Mouse (Mus musculus): ENCODE measurements around the gene Cib4.
A peak's percentile ranks its signal among the peaks of the same experiment; 100 is the strongest.

Cib4 gene

DNA sequence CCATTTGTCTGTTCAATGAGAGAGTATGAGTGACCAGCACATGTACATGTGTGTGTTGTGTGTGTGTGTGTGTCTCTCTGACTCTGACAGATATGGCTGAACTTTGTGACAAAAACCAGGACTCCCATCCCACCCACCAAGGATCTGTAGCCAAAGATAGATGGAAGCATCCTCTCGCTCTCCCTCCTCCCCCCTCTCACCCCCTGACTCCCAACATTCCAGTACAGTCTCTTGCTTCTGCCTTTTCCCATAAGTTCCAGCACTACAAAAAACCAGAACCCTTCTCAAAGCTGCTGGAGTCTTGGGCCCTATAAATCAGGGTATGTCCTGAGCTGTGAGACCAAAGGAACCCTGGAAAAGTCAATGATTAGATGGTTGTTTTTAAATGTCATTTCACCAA lies 22.8 kb upstream of the Cib4 start:
- no peak for DNase-seq

DNA sequence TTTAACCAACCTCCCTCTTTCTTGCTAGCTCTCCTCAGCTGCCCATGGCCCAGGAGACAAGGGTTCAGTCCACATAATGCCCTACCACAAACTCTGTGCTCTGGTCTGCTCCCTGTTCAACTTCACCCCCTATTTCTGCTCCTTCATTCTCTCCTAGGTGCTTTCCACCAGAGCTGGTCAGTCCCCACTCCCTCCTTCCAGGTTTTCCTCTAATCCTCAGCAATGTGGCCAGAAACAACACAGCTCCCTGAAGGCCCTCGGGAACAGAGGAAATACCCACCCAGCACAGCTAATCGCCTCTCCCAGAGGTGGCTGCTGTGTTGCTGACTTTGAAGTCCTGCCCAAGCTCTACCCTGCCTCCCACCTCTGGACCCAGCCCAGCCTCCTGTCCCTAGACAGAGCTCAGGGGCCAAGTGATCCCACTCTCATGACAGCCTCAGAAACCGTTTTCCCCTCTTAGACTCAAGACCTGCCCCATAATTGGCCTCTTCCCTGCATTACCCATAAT lies 14.4 kb upstream of the Cib4 start:
- DNase-seq = no peak

DNA sequence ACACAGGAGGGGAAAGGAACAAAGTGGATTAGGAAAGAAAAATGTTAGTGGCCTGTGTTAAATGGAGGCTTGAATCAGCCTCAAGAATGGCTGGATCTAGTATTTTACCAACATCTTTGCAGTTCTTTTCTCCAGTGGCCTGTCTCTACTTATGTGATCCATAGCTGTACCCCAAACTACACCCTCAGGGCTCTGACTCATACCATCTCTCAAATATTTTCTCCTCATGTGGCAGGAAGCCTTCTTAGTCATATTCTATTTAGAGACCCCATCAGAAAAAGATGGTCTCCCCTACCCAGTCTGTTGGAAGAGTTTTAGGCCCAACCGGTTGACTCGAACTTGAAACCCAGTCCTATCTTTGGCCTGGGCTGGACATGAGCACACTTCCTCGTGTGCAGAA lies 13.8 kb upstream of the Cib4 start:
- no peak for DNase-seq

- no peak for DNase-seq
These were observed 10.6 kb upstream of the Cib4 start for GRCm38 (mm10) chr5:30556284-30556683.

DNA sequence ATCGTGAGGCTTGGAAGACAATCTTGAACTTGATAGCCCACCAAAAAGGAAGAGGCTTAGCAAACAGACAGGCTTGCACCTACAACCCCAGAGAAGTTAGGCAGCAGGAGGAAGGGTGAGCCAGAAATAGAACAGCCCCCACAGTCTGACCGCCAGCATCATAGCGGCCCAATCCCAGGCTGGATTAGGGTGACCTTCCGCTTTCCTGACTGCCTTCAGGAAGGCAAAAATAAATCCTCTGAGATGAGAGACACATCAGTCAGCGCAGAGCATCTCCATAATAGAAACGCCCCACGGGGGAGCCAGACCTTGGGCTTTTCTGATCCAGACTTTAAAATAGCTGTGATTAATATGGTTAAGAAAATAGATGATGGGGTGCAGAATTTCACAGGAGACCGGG lies 9.3 kb upstream of the Cib4 start:
- no peak for DNase-seq

- no peak for DNase-seq
These were observed 8.3 kb upstream of the Cib4 start for GRCm38 (mm10) chr5:30553936-30554335.

- no peak for DNase-seq
These were observed 6.4 kb upstream of the Cib4 start for GRCm38 (mm10) chr5:30552006-30552405.

GRCm38 (mm10) chr5:30551022-30551638 lies 5.5 kb upstream of the Cib4 start:
- no peak for DNase-seq

GRCm38 (mm10) chr5:30550334-30551021 lies 4.8 kb upstream of the Cib4 start:
- peak; percentile 8 for DNase-seq

DNA sequence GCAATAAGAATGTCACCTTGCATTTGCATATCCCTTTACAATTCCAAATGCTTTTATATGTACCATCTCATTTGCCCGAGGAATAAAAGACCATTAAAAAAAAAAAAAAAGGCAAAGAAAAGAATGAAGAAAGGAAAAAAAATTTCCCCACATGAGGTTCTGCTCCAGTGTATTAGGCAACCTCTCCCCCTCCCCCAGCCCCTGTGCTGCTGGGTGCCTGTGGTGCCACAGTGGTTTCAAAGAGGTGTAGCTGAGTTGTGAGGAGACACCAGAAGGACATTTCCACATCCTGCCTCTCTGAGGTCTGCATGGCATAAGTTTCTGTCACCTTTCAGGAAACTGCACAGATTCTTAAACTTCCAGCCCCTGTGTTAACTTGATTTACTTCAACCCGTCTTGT lies 3.0 kb upstream of the Cib4 start:
- no peak for DNase-seq

DNA sequence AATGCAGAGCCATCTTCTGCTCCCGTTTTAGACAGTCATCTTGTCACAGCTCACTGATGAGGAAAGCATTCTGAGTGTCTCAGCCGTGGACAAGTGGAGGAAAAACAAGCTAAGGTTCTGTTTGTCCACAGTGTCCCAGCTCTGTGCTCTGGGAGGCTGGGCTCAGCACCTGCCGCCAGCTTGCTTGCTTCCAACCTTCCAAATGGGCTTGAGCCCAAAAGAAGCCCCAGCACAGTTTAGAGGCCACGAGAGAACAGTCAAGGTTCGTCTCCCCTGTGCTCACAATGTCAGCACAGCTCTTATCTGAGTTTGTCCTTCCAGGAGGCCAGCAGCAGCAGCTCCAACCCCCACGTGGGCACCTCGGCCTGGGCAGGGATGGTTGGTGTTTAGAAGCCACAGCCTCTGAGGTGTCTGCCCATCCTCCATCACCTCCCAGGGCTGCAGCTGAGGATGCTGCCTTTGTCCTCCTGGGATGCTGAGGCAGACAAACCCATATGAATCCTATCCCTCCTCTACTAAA lies 9.5 kb downstream of the Cib4 start:
- no peak for DNase-seq

- no peak for DNase-seq
These were observed 11.0 kb downstream of the Cib4 start for GRCm38 (mm10) chr5:30534637-30535036.

- DNase-seq = no peak
These were observed 16.7 kb downstream of the Cib4 start for GRCm38 (mm10) chr5:30528906-30529305.

DNA sequence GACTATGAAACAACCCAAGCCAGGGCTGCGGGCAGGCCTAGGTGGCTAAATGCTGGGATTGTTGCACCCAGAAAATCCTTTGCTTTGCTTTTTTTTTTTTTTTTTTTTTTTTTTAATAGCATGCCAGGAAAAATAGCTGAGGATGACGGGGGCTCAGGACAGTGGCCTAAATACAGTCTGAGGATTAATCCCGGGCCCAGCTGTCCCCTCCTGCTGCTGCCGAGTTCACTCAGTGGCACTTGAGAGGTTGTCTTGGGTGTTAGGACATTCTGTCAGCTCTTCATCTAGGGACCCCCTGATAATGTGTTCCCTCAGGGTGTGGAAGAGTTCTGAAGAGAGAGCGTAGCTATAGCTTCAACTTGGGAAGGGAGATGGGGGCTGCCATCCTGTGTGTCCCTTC lies 18.5 kb downstream of the Cib4 start:
- no peak for DNase-seq

DNA sequence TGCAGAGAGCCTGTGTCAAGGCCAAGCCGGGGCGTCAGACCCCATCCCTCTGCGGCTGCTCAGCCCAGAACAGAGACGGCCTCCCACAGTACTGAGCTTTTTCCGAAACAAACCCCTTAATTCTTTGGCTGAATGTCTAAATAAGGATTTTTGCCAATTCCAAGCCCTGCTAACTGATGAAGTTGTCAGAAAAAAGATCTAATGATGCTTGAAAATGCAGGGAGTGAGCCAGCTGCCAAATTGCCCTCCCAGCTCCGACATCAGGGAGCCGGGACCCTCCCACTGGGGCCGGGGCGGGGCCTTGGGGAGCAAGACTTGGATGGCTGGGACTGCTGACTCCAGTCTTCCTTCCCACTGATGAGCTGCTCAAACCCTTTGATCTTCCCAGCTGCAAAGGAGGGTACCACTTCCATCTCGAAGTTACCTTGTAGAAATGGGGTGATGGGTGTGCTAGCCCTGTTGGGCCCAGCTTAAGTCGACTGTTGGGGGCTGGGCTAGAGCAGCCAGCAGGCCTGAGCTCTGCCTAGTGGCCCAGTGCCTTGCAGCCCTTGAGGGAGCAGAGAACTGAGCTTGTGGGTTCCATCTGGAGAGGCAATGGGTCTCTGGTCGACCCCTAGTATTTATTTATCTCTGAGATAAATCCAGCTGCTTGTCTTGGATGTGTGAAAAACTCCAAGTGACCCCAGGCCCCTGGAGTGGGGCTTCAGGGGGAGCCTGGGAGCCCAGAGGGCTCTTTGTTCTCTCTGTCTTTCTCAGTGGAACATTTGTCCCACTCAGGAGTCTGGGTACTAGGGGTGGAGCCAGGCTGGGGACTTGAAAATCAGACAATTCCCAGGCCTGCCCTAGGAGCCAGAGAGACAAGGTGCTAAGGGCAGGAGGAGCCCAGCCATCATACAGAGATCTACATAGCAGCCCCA lies 19.5 kb downstream of the Cib4 start:
- DNase-seq = peak; percentile 39

DNA sequence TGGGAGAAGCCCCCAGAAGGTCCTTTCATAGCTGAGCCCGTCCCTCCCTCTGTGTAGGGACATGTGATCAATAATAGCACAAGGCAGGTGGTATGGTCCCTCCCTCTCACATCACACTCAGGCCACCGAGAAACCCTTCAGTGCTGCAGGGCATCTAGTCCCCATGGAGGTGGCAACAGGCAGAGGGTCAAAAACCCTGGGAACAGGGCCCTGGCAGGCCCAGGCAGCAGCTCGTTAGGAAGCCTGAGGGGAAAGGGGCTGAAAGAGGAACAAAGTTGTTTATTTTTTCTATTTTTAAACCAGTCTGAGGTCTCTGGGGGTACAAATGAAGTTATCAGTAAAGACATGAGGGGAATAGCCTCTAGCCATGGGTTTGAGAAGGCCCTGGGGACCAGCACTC lies 21.4 kb downstream of the Cib4 start:
- no peak for DNase-seq

DNA sequence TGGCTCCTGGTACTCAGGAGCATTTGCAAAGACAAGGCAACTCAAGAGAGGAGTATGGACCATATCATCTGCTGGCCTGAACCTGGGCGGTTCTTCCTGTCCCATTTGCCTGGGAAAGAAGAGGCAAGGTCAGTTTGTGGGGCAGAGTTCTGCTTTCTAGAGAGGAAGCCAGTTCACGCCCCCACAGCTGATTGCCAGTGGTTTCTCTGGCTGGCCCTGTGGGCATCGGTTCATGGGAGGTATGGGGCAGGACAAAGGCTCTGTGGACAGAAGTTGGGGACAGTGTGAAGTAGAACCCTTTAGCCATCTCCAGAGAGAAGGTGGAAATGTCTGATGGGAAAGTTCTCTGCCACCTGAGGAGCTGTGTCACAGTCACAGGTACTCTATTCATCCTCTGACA lies 22.5 kb downstream of the Cib4 start:
- DNase-seq = no peak

- no peak for DNase-seq
These were observed 23.2 kb downstream of the Cib4 start for GRCm38 (mm10) chr5:30522406-30522805.

GRCm38 (mm10) chr5:30520214-30520732 lies 25.4 kb downstream of the Cib4 start:
- peak; percentile 38 for DNase-seq

- no peak for DNase-seq
These were observed 26.1 kb downstream of the Cib4 start for GRCm38 (mm10) chr5:30519494-30519893.

DNA sequence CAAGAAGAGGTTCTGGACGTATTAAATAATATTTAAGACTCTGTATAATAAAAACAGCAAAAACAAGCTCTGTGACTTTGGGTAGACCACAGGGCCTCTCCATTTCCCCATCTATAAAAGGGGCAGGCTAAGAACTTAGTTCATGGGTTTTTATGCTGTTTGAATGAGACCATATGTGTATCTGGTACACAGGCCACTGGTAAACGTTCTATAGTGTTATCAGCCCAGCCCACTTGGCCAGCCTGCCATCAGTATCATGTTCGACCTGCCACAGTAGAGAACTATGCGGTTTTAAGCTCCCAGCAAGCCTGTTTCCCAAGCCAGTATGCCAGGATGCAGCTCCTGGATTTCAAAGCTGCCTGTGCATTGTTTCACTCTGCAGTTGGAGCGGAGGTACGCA lies 27.1 kb downstream of the Cib4 start:
- DNase-seq = peak; percentile 66

DNA sequence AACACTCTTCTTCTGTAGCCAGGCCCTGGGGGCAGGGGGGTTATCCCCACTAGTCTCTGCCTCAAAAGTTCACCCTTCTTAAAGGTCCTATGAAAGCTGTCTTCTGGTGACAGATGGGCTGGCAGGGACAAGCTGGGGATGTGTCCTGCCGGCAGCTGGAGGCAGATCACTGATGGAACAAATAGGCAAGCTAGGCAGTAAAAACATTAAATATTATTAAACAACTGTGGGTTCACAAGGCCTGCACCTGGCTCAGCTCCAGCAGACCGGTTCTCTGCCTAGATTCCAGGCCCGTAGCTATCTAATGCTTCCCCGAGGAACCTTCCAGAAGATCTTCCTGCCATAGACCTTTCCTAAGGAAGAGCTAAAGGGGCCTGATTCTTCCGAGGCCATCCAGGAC lies 27.5 kb downstream of the Cib4 start:
- no peak for DNase-seq

DNA sequence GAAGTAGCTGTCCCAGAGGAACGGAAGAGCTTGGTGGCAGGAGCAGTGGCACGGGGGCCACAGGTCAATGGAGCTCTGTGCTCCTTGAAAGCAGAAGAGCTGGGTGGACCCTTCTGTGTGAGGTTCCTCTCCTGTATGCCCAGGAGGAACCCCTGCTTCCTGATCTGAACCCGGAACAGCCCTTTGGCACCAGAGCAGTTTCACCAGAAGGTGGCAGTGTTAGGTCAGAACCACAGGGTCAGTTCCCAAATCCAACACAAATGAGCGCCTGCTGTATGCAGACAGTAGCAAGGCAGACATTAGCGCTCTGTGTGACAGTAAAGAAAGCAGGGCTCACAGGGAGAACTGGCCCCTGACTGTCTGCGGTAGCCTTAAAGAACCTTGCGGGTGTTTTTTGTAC lies 29.3 kb downstream of the Cib4 start:
- DNase-seq = peak; percentile 61

All from liver (tissue).